Comparison of ENCODE assay signal across 9 mouse cellular contexts in genomic region chr3:78358377-78358776, GRCm38 (mm10).
A peak's percentile ranks its signal among the peaks of the same experiment; 100 is the strongest.
DNase-seq lines count a peak whose midpoint lies in the region; ATAC-seq and TF ChIP-seq lines count a peak whose summit lies in the region.
"Had no signal": no experiment of that assay in that cellular context is flagged by ENCODE, and none has a peak within 500 bp of the region (broad histone marks: within the 10 kb centered on the region; RNA-seq: fewer than 3 reads in every experiment).

No protein-coding gene starts in this region.

- no peak for TF ChIP-seq EP300 in MEL (IDR thresholded peaks at IDR 0.05; ENCODE audit: low read depth in 1 of 2, low read length in 2 of 2)

- WGBS in midbrain, embryonic 14.5 days, result 53% methylated on average over 1 of the region's 1 CpGs
- 49% methylated on average over 1 of the region's 1 CpGs for WGBS in intestine, embryonic 16.5 days

- H3K36me3 ChIP-seq in MEL (ENCODE audit: control insufficient read depth in 1 of 2, insufficient read depth in 2 of 2, low read length in 2 of 2), result no peaks in the 10 kb centered on the region
- no peaks in the 10 kb centered on the region for H3K36me3 ChIP-seq in midbrain, embryonic 14.5 days (ENCODE audit: control insufficient read depth, insufficient read depth, low read length)
- H3K36me3 ChIP-seq in intestine, embryonic 16.5 days (ENCODE audit: control insufficient read depth, insufficient read depth, low read length), result no peaks in the 10 kb centered on the region
- H3K36me3 ChIP-seq: G1E had no signal

- H3K79me2 ChIP-seq in MEL (ENCODE audit: control insufficient read depth, insufficient read depth, low read length, poor library complexity), result no peaks in the 10 kb centered on the region

- H3K9me3 ChIP-seq in MEL (replicated peaks; ENCODE audit: insufficient read depth, low read length), result no peaks in the 10 kb centered on the region
- no peaks in the 10 kb centered on the region for H3K9me3 ChIP-seq in midbrain, embryonic 14.5 days (ENCODE audit: control insufficient read depth, low read length)
- no peaks in the 10 kb centered on the region for H3K9me3 ChIP-seq in intestine, embryonic 16.5 days (ENCODE audit: control insufficient read depth, low read length)
- H3K9me3 ChIP-seq: G1E had no signal

- no peak overlapping the region for H3K4me3 ChIP-seq in MEL (ENCODE audit: control insufficient read depth in 1 of 2, insufficient read depth in 1 of 2, low read depth in 2 of 2, low read length in 2 of 2)
- no peak overlapping the region for H3K4me3 ChIP-seq in midbrain, embryonic 14.5 days (replicated peaks; ENCODE audit: low read depth, low read length)
- no peak overlapping the region for H3K4me3 ChIP-seq in intestine, embryonic 16.5 days (ENCODE audit: low read length)

- no peak overlapping the region for H3K4me2 ChIP-seq in midbrain, embryonic 14.5 days (ENCODE audit: low read length)
- no peak overlapping the region for H3K4me2 ChIP-seq in intestine, embryonic 16.5 days (ENCODE audit: low read depth, low read length)

- peak; percentile 51 for TF ChIP-seq RAD21 in MEL (IDR thresholded peaks at IDR 0.05; ENCODE audit: low read depth, low read length)

- ATAC-seq in common myeloid progenitor, adult 5-6 weeks (replicated peaks; ENCODE audit: low read depth, poor library complexity, severe bottlenecking), result 0 out of 2 replicates have a peak, but pooled peaks have one; percentile 60
- peak; percentile 53; the same call in 1 of the 2 replicates for ATAC-seq in midbrain, embryonic 14.5 days (ENCODE audit: low FRiP score, low TSS enrichment)
- ATAC-seq in intestine, embryonic 16.5 days, result no peak

- H3K27ac ChIP-seq in MEL (ENCODE audit: control insufficient read depth, low read depth, low read length), result no peak overlapping the region
- H3K27ac ChIP-seq in midbrain, embryonic 14.5 days (replicated peaks; ENCODE audit: low read depth, low read length), result no peak overlapping the region
- H3K27ac ChIP-seq in intestine, embryonic 16.5 days (ENCODE audit: low read length), result no peak overlapping the region

- peak in 2 of 3 experiments; percentile 39 to 51; a peak in 4 of 6 replicates for TF ChIP-seq CTCF in MEL (IDR thresholded peaks at IDR 0.05 in 2 of 3, conservative IDR thresholded peaks at IDR 0.05 in 1 of 3; ENCODE audit: control insufficient read depth in 1 of 3, insufficient read depth in 1 of 3, low read depth in 2 of 3, low read length in 3 of 3, poor library complexity in 1 of 3, severe bottlenecking in 1 of 3)

- no peak overlapping the region for H3K9ac ChIP-seq in MEL (ENCODE audit: control insufficient read depth, low read depth, low read length, poor library complexity, severe bottlenecking)
- H3K9ac ChIP-seq in midbrain, embryonic 14.5 days (replicated peaks; ENCODE audit: low read length), result no peak overlapping the region
- H3K9ac ChIP-seq in intestine, embryonic 16.5 days (ENCODE audit: low read depth, low read length), result no peak overlapping the region

- no peaks in the 10 kb centered on the region for H3K4me1 ChIP-seq in MEL (ENCODE audit: control insufficient read depth in 1 of 2, insufficient read depth in 2 of 2, low read length in 2 of 2)
- no peaks in the 10 kb centered on the region for H3K4me1 ChIP-seq in midbrain, embryonic 14.5 days (ENCODE audit: control insufficient read depth, insufficient read depth, low read length)
- no peaks in the 10 kb centered on the region for H3K4me1 ChIP-seq in intestine, embryonic 16.5 days (ENCODE audit: control insufficient read depth, insufficient read depth, low read length)

- no peaks in the 10 kb centered on the region for H3K27me3 ChIP-seq in MEL (ENCODE audit: control insufficient read depth in 1 of 2, insufficient read depth in 2 of 2, low read length in 2 of 2)
- no peaks in the 10 kb centered on the region for H3K27me3 ChIP-seq in midbrain, embryonic 14.5 days (ENCODE audit: control insufficient read depth, insufficient read depth, low read length)
- no peaks in the 10 kb centered on the region for H3K27me3 ChIP-seq in intestine, embryonic 16.5 days (replicated peaks; ENCODE audit: control insufficient read depth, insufficient read depth, low read length)

- intact Hi-C loops in heart, postnatal 10 days (cut with DNase I), result no loop called here
- intact Hi-C loops in heart, postnatal 36 days (cut with DNase I), result no loop called here

- no peak for TF ChIP-seq POLR2A in MEL (IDR thresholded peaks at IDR 0.05; ENCODE audit: control insufficient read depth in 1 of 2, insufficient read depth in 1 of 2, low read depth in 1 of 2, low read length in 2 of 2, poor library complexity in 1 of 2)

- DNase-seq in heart, postnatal 10 days, result peak; percentile 27 to 61
- DNase-seq in heart, postnatal 36 days, result no peak
- DNase-seq in MEL (ENCODE audit: low read depth, low spot score), result peak; percentile 32
- DNase-seq in hindlimb bud, embryonic 11.5 days (ENCODE audit: extremely low spot score, low read depth, low spot score), result peak; percentile 39
- DNase-seq in midbrain, embryonic 14.5 days, result peak; percentile 90
- DNase-seq in thymus, adult 18-20 months, result no peak

TF ChIP-seq in MEL, 35 proteins besides CTCF, POLR2A, EP300 and RAD21:
- TF ChIP-seq SMC3 (IDR thresholded peaks at IDR 0.05; ENCODE audit: low read depth, low read length) (peak; percentile 53), TBP (IDR thresholded peaks at IDR 0.05; ENCODE audit: low read depth, low read length) (no peak)

Comparison
In these comparisons a context has a peak if more than half of its experiments do, and no peak if none do; other contexts are left out.
1. DNase-seq: peak in heart, postnatal 10 days (2 of 2), MEL (single experiment), hindlimb bud, embryonic 11.5 days (single experiment) and midbrain, embryonic 14.5 days (single experiment); none in heart, postnatal 36 days (0 of 2) and thymus, adult 18-20 months (0 of 2).